Mouse (Mus musculus) lung, embryonic 14.5 days (tissue): ENCODE data around the gene Sebox. TPM values are rescaled to one million over a fixed set of nuclear protein-coding genes. Genes with fewer than 3 reads are reported as not detected.
A peak's percentile ranks its signal among the peaks of the same experiment; 100 is the strongest.
"Not testable (repeated sequence)": the region's sequence is repeated elsewhere in the genome, so short reads cannot be mapped to it uniquely, and the experiment has no call there.

Source experiments
- ATAC-seq: fragments of 200-750 bp; cut with Nextera tagmentation; 2 replicates; pipeline ENCODE4 v1.8.0; 2017; ENCODE audit warnings: mild to moderate bottlenecking, moderate TSS enrichment, moderate library complexity; ENCODE audit not compliant: insufficient read depth
- DNase-seq: peaks from one replicate; pipeline ENCODE4 v3.0.0-alpha.2; 2015
- H3K27ac ChIP-seq: fragments of 300-500 bp; sonication (generic); 2 replicates; pipeline ENCODE4 v1.5.1; 2014; ENCODE audit warnings: low read depth, mild to moderate bottlenecking, moderate library complexity
- H3K27me3 ChIP-seq: fragments of 300-500 bp; sonication (generic); 2 replicates; pipeline ENCODE4 v1.6.1; 2014; ENCODE audit warnings: low read length, control low read depth; ENCODE audit not compliant: insufficient read depth
- H3K36me3 ChIP-seq: fragments of 300-500 bp; sonication (generic); 2 replicates; pipeline ENCODE4 v1.6.1; 2014; ENCODE audit warnings: control low read depth; ENCODE audit not compliant: insufficient read depth
- H3K4me1 ChIP-seq: fragments of 300-500 bp; sonication (generic); 2 replicates; pipeline ENCODE4 v1.6.1; 2014; ENCODE audit warnings: antibody characterized with exemption, control low read depth; ENCODE audit not compliant: insufficient read depth
- H3K4me2 ChIP-seq: fragments of 300-500 bp; sonication (generic); 2 replicates; pipeline ENCODE4 v1.6.1; 2014; ENCODE audit warnings: mild to moderate bottlenecking
- H3K4me3 ChIP-seq: fragments of 300-500 bp; sonication (generic); 2 replicates; pipeline ENCODE4 v1.5.1; 2014; ENCODE audit warnings: low read depth, low read length
- H3K9ac ChIP-seq: fragments of 300-500 bp; sonication (generic); 2 replicates; pipeline ENCODE4 v1.6.1; 2014
- H3K9me3 ChIP-seq: fragments of 300-500 bp; sonication (generic); 2 replicates; pipeline ENCODE4 v1.6.1; 2016; ENCODE audit warnings: low read depth, low read length, control low read depth
- CTCF ChIP-seq: IDR thresholded peaks from 2 replicates; pipeline ENCODE4 v1.5.1; 2016; ENCODE audit warnings: antibody characterized with exemption, low read depth
- WGBS: fragments of 180-500 bp; shearing (Covaris S2); extraction: QIAGEN DNeasy Blood & Tissue Kit; methylation state at CpG from one replicate; pipeline ENCODE4 v1.1.7; 2014; 5-methylcytosine and 5-hydroxymethylcytosine counted together
- polyA plus RNA-seq: library from polyadenylated mRNA; unstranded; fragments of >200 nt; fragmentation: Nextera tagmentation; extraction: Ambion mirVana; gene quantifications from 2 replicates; pipeline ENCODE4 v1.2.1, GENCODE M21; 2014

Gene Sebox
- polyA plus RNA-seq, 1 experiment from 2014 or later: not detected

- Histone ChIP-seq H3K4me3 (no peak overlapping the region), H3K36me3 (peaks cover 99% of the 10 kb centered on the region), H3K9me3 (no peaks in the 10 kb centered on the region), H3K27me3 (no peaks in the 10 kb centered on the region), H3K27ac (no peak overlapping the region), H3K4me2 (no peak overlapping the region), H3K9ac (no peak overlapping the region), H3K4me1 (no peaks in the 10 kb centered on the region)
- no peak for ATAC-seq
- TF ChIP-seq CTCF: peak; percentile 49
- DNase-seq: peak; percentile 47
- WGBS: 81% methylated on average over 1 of the region's 1 CpGs
These were observed 19.3 kb downstream of the Sebox start for GRCm38 (mm10) chr11:78522481-78522997.

GRCm38 (mm10) chr11:78523241-78523955 is 20.2 kb downstream of the Sebox start:
- Histone ChIP-seq H3K9me3 (no peaks in the 10 kb centered on the region), H3K27ac (no peak overlapping the region), H3K9ac (no peak overlapping the region), H3K4me1 (no peaks in the 10 kb centered on the region), H3K4me2 (no peak overlapping the region), H3K36me3 (peaks cover 99% of the 10 kb centered on the region), H3K4me3 (no peak overlapping the region), H3K27me3 (no peaks in the 10 kb centered on the region)
- 72% methylated on average over 9 of the region's 9 CpGs for WGBS
- no peak for TF ChIP-seq CTCF
- no peak for DNase-seq
- ATAC-seq: no peak

- H3K4me2 ChIP-seq: no peak overlapping the region
- H3K27me3 ChIP-seq: no peaks in the 10 kb centered on the region
- no peak for TF ChIP-seq CTCF
- no peak for DNase-seq
- no peak overlapping the region for H3K27ac ChIP-seq
- WGBS: 76% methylated on average over 2 of the region's 2 CpGs
- no peaks in the 10 kb centered on the region for H3K4me1 ChIP-seq
- ATAC-seq: no peak; the same call in 1 of the 2 replicates
- no peak overlapping the region for H3K9ac ChIP-seq
- H3K36me3 ChIP-seq: peaks cover 96% of the 10 kb centered on the region
- no peak overlapping the region for H3K4me3 ChIP-seq
- no peaks in the 10 kb centered on the region for H3K9me3 ChIP-seq
These were observed 21.6 kb downstream of the Sebox start for GRCm38 (mm10) chr11:78524838-78525237.

- no peaks in the 10 kb centered on the region for H3K9me3 ChIP-seq
- ATAC-seq: no peak
- H3K9ac ChIP-seq: no peak overlapping the region
- no peak for DNase-seq
- no peak overlapping the region for H3K27ac ChIP-seq
- no peaks in the 10 kb centered on the region for H3K4me1 ChIP-seq
- no peak overlapping the region for H3K4me2 ChIP-seq
- H3K4me3 ChIP-seq: no peak overlapping the region
- 89% methylated on average over 9 of the region's 9 CpGs for WGBS
- H3K36me3 ChIP-seq: peaks cover 69% of the 10 kb centered on the region
- no peak for TF ChIP-seq CTCF
- no peaks in the 10 kb centered on the region for H3K27me3 ChIP-seq
These were observed 25.5 kb downstream of the Sebox start for GRCm38 (mm10) chr11:78528714-78529113.

- WGBS: 81% methylated on average over 12 of the region's 12 CpGs
- Histone ChIP-seq H3K4me1 (0 out of 2 replicates have a peak, but pooled peaks cover 5% of the 10 kb centered on the region), H3K9me3 (no peaks in the 10 kb centered on the region), H3K27me3 (no peaks in the 10 kb centered on the region), H3K27ac (no peak overlapping the region), H3K9ac (no peak overlapping the region), H3K36me3 (peaks cover 56% of the 10 kb centered on the region), H3K4me2 (no peak overlapping the region), H3K4me3 (no peak overlapping the region)
- ATAC-seq: no peak
- no peak for DNase-seq
- no peak for TF ChIP-seq CTCF
These were observed 26.8 kb downstream of the Sebox start for GRCm38 (mm10) chr11:78530001-78530400.

GRCm38 (mm10) chr11:78531046-78531445 is 27.8 kb downstream of the Sebox start:
- Histone ChIP-seq H3K36me3 (peaks cover 46% of the 10 kb centered on the region), H3K27me3 (no peaks in the 10 kb centered on the region), H3K4me3 (no peak overlapping the region), H3K4me1 (0 out of 2 replicates have a peak, but pooled peaks cover 5% of the 10 kb centered on the region), H3K9me3 (no peaks in the 10 kb centered on the region), H3K27ac (0 out of 2 replicates have a peak overlapping the region, but pooled peaks have one; percentile 36), H3K9ac (no peak overlapping the region; the same call in 1 of the 2 replicates), H3K4me2 (peak overlapping the region; percentile 23; the same call in 1 of the 2 replicates)
- DNase-seq (peak; percentile 74), ATAC-seq (no peak)
- TF ChIP-seq CTCF: no peak
- WGBS: 53% methylated on average over 6 of the region's 6 CpGs

GRCm38 (mm10) chr11:78531515-78531914 is 28.3 kb downstream of the Sebox start:
- H3K27ac ChIP-seq, H3K9me3 ChIP-seq, H3K9ac ChIP-seq, H3K4me1 ChIP-seq, DNase-seq, ATAC-seq, H3K4me2 ChIP-seq, H3K4me3 ChIP-seq, H3K27me3 ChIP-seq: not testable (repeated sequence)
- H3K36me3 ChIP-seq: peaks cover 41% of the 10 kb centered on the region
- 86% methylated on average over 10 of the region's 10 CpGs for WGBS
